In genomic region chr11:119955432-119955831, GRCm38 (mm10) we compare ENCODE assay signal across 11 mouse cellular contexts. TPM values are rescaled to one million over a fixed set of nuclear protein-coding genes. Genes with fewer than 3 reads are reported as not detected.
DNase-seq lines count a peak whose midpoint lies in the region; ATAC-seq and TF ChIP-seq lines count a peak whose summit lies in the region.
"Had no signal": no experiment of that assay in that cellular context is flagged by ENCODE, and none has a peak within 500 bp of the region (broad histone marks: within the 10 kb centered on the region; RNA-seq: fewer than 3 reads in every experiment).

No protein-coding gene starts in this region.

- no peaks in the 10 kb centered on the region for H3K36me3 ChIP-seq in heart, embryonic 10.5 days
- no peaks in the 10 kb centered on the region for H3K36me3 ChIP-seq in liver, embryonic 12.5 days
- 0 out of 2 replicates have a peak, but pooled peaks cover 9% of the 10 kb centered on the region for H3K36me3 ChIP-seq in stomach, embryonic 15.5 days
- H3K36me3 ChIP-seq: forebrain, embryonic 15.5 days had no signal

- 53% methylated on average over 3 of the region's 3 CpGs for WGBS in heart, embryonic 10.5 days
- WGBS in liver, embryonic 12.5 days (ENCODE audit: insufficient replicate concordance): 25% methylated on average over 3 of the region's 3 CpGs
- WGBS in stomach, embryonic 15.5 days: 33% methylated on average over 3 of the region's 3 CpGs

- no peak overlapping the region for H3K4me3 ChIP-seq in left cerebral cortex, adult 2 months
- no peak overlapping the region for H3K4me3 ChIP-seq in heart, embryonic 10.5 days
- H3K4me3 ChIP-seq in liver, embryonic 12.5 days: no peak overlapping the region
- H3K4me3 ChIP-seq in stomach, embryonic 15.5 days (replicated peaks): no peak overlapping the region
- H3K4me3 ChIP-seq: forebrain, embryonic 15.5 days had no signal

- peak overlapping the region; percentile 3; the same call in 1 of the 2 replicates for H3K27ac ChIP-seq in left cerebral cortex, adult 2 months
- H3K27ac ChIP-seq in heart, embryonic 10.5 days: peak overlapping the region; percentile 42; the same call in 1 of the 2 replicates
- H3K27ac ChIP-seq in liver, embryonic 12.5 days: peak overlapping the region; percentile 27; the same call in 1 of the 2 replicates
- peak overlapping the region; percentile 33; the same call in 1 of the 2 replicates for H3K27ac ChIP-seq in stomach, embryonic 15.5 days
- H3K27ac ChIP-seq: forebrain, embryonic 15.5 days had no signal

- intact Hi-C loops in left cerebral cortex, adult 2 months (cut with DNase I): no loop called here

- ATAC-seq in liver, embryonic 12.5 days: no peak; the same call in 1 of the 2 replicates
- ATAC-seq in stomach, embryonic 15.5 days (ENCODE audit: insufficient read depth, low FRiP score, low read depth): no peak
- ATAC-seq: forebrain, embryonic 15.5 days had no signal

- H3K9me3 ChIP-seq in heart, embryonic 10.5 days: no peaks in the 10 kb centered on the region
- H3K9me3 ChIP-seq in liver, embryonic 12.5 days (replicated peaks): no peaks in the 10 kb centered on the region
- H3K9me3 ChIP-seq in stomach, embryonic 15.5 days: no peaks in the 10 kb centered on the region
- H3K9me3 ChIP-seq: forebrain, embryonic 15.5 days had no signal

- peaks cover 80% of the 10 kb centered on the region for H3K4me1 ChIP-seq in heart, embryonic 10.5 days
- peaks cover 49% of the 10 kb centered on the region for H3K4me1 ChIP-seq in liver, embryonic 12.5 days
- H3K4me1 ChIP-seq in stomach, embryonic 15.5 days: peaks cover 35% of the 10 kb centered on the region

- no peaks in the 10 kb centered on the region for H3K27me3 ChIP-seq in heart, embryonic 10.5 days (ENCODE audit: insufficient read depth, poor library complexity, severe bottlenecking)
- no peaks in the 10 kb centered on the region for H3K27me3 ChIP-seq in liver, embryonic 12.5 days (replicated peaks)
- H3K27me3 ChIP-seq in stomach, embryonic 15.5 days (replicated peaks): no peaks in the 10 kb centered on the region
- H3K27me3 ChIP-seq: forebrain, embryonic 15.5 days had no signal

- no peak overlapping the region for H3K4me2 ChIP-seq in liver, embryonic 12.5 days
- H3K4me2 ChIP-seq in stomach, embryonic 15.5 days: no peak overlapping the region
- H3K4me2 ChIP-seq: forebrain, embryonic 15.5 days had no signal

- no peak for TF ChIP-seq CTCF in left cerebral cortex, adult 2 months (IDR thresholded peaks at IDR 0.05)

- H3K9ac ChIP-seq in liver, embryonic 12.5 days: no peak overlapping the region
- H3K9ac ChIP-seq in stomach, embryonic 15.5 days: no peak overlapping the region
- H3K9ac ChIP-seq: forebrain, embryonic 15.5 days had no signal

- DNase-seq in left cerebral cortex, adult 2 months (ENCODE audit: extremely low spot score in 1 of 2, low spot score in 2 of 2): no peak
- DNase-seq in left cerebral cortex, adult 9 months (ENCODE audit: low spot score in 2 of 2): no peak
- DNase-seq in heart, embryonic 10.5 days (ENCODE audit: low spot score): no peak
- DNase-seq in spleen, adult 12 weeks (ENCODE audit: low spot score): no peak
- no peak for DNase-seq in cerebellum, adult 9-11 months
- DNase-seq: embryo, embryonic 11 days; retina, postnatal 1 day; thymus, adult 2 months had no signal

RNA-seq across cellular contexts. Expression of gene Baiap2, which starts 12.9 kb away (rescaled TPM):
- total RNA-seq in left cerebral cortex, adult 2 months (2021): 100 to 1,000 TPM; 249 to 287 TPM
- 11.6 and 13.1 TPM in 2 replicates for polyA plus RNA-seq in heart, embryonic 10.5 days (2016; fragmentation: Nextera tagmentation; extraction: Ambion mirVana)
- 6.2 and 7.0 TPM in 2 replicates for polyA plus RNA-seq in liver, embryonic 12.5 days (2016; fragmentation: Nextera tagmentation; extraction: Ambion mirVana)
- polyA plus RNA-seq in stomach, embryonic 15.5 days (2015; fragmentation: Nextera tagmentation; extraction: Ambion mirVana): 24.8 and 30.9 TPM in 2 replicates

RNA-seq across cellular contexts. Expression of gene Chmp6, which starts 42.2 kb away (rescaled TPM):
- total RNA-seq in left cerebral cortex, adult 2 months (2021): 10 to 100 TPM; 37.2 to 43.6 TPM
- 86.7 and 96.6 TPM in 2 replicates for polyA plus RNA-seq in heart, embryonic 10.5 days (2016; fragmentation: Nextera tagmentation; extraction: Ambion mirVana)
- polyA plus RNA-seq in liver, embryonic 12.5 days (2016; fragmentation: Nextera tagmentation; extraction: Ambion mirVana): 45.9 and 48.6 TPM in 2 replicates
- polyA plus RNA-seq in stomach, embryonic 15.5 days (2015; fragmentation: Nextera tagmentation; extraction: Ambion mirVana): 79.4 and 86.0 TPM in 2 replicates
